Mouse (Mus musculus): ENCODE results near the gene Tns2. TPM values are rescaled to one million over a fixed set of nuclear protein-coding genes. Genes with fewer than 3 reads are reported as not detected.

Gene Tns2
- polyA plus RNA-seq (2017; shearing (Covaris generic)), result not detected

GRCm38 (mm10) chr15:102100161-102100981 lies at the start of gene Tns2:
Gene Tns2, plus strand, starts transcription at chr15:102100413.

GRCm38 (mm10) chr15:102073559-102074069 lies 26.6 kb upstream of the Tns2 start, which contains the start of gene Eif4b:
Gene Eif4b, plus strand, starts transcription at chr15:102073773.

GRCm38 (mm10) chr15:102136129-102136758 lies 36.0 kb downstream of the Tns2 start, which contains the start of gene Spryd3:
Gene Spryd3, minus strand, starts transcription at chr15:102136234.

GRCm38 (mm10) chr15:102144274-102144711 lies 44.1 kb downstream of the Tns2 start, which contains the start of gene Igfbp6:
Gene Igfbp6, plus strand, starts transcription at chr15:102144362.

GRCm38 (mm10) chr15:102150301-102151135 lies 50.3 kb downstream of the Tns2 start, which contains the start of gene Soat2:
Gene Soat2, plus strand, starts transcription at chr15:102150526.

Other genes starting within 250 kb of the Tns2 start
- not detected for gene Krt1, start 249.6 kb upstream of the Tns2 start, polyA plus RNA-seq (2017; shearing (Covaris generic))
- not detected for gene Krt77, start 230.7 kb upstream of the Tns2 start, polyA plus RNA-seq (2017; shearing (Covaris generic))
- not detected for gene Krt76, start 207.5 kb upstream of the Tns2 start, polyA plus RNA-seq (2017; shearing (Covaris generic))
- gene Krt4, start 175.7 kb upstream of the Tns2 start, polyA plus RNA-seq (2017; shearing (Covaris generic)), result 0.16 TPM
- not detected for gene Krt79, start 160.1 kb upstream of the Tns2 start, polyA plus RNA-seq (2017; shearing (Covaris generic))
- not detected for gene Krt78, start 146.1 kb upstream of the Tns2 start, polyA plus RNA-seq (2017; shearing (Covaris generic))
- gene Krt8, start 95.9 kb upstream of the Tns2 start, polyA plus RNA-seq (2017; shearing (Covaris generic)), result not detected
- not detected for gene Krt18, start 72.2 kb upstream of the Tns2 start, polyA plus RNA-seq (2017; shearing (Covaris generic))
- gene Eif4b, start 26.6 kb upstream of the Tns2 start, polyA plus RNA-seq (2017; shearing (Covaris generic)), result 119 TPM
- gene Spryd3, start 35.8 kb downstream of the Tns2 start, polyA plus RNA-seq (2017; shearing (Covaris generic)), result 30.0 TPM
- 0.31 TPM for gene Igfbp6, start 43.9 kb downstream of the Tns2 start, polyA plus RNA-seq (2017; shearing (Covaris generic))
- gene Soat2, start 50.1 kb downstream of the Tns2 start, polyA plus RNA-seq (2017; shearing (Covaris generic)), result not detected
- gene Zfp740, start 102.8 kb downstream of the Tns2 start, polyA plus RNA-seq (2017; shearing (Covaris generic)), result 135 TPM
- gene Csad, start 104.3 kb downstream of the Tns2 start, polyA plus RNA-seq (2017; shearing (Covaris generic)), result 13.8 TPM
- 903 TPM for gene Itgb7, start 131.5 kb downstream of the Tns2 start, polyA plus RNA-seq (2017; shearing (Covaris generic))
- 5.5 TPM for gene Rarg, start 157.1 kb downstream of the Tns2 start, polyA plus RNA-seq (2017; shearing (Covaris generic))
- gene Gm9918, start 170.2 kb downstream of the Tns2 start, polyA plus RNA-seq (2017; shearing (Covaris generic)), result not detected
- 34.6 TPM for gene Mfsd5, start 179.0 kb downstream of the Tns2 start, polyA plus RNA-seq (2017; shearing (Covaris generic))
- not detected for gene Espl1, start 195.9 kb downstream of the Tns2 start, polyA plus RNA-seq (2017; shearing (Covaris generic))
- 462 TPM for gene Pfdn5, start 225.7 kb downstream of the Tns2 start, polyA plus RNA-seq (2017; shearing (Covaris generic))
- gene Myg1, start 231.3 kb downstream of the Tns2 start, polyA plus RNA-seq (2017; shearing (Covaris generic)), result 47.0 TPM